Mouse (Mus musculus): ENCODE data around the gene Bend5.
A peak's percentile ranks its signal among the peaks of the same experiment; 100 is the strongest.

Bend5 gene

DNA sequence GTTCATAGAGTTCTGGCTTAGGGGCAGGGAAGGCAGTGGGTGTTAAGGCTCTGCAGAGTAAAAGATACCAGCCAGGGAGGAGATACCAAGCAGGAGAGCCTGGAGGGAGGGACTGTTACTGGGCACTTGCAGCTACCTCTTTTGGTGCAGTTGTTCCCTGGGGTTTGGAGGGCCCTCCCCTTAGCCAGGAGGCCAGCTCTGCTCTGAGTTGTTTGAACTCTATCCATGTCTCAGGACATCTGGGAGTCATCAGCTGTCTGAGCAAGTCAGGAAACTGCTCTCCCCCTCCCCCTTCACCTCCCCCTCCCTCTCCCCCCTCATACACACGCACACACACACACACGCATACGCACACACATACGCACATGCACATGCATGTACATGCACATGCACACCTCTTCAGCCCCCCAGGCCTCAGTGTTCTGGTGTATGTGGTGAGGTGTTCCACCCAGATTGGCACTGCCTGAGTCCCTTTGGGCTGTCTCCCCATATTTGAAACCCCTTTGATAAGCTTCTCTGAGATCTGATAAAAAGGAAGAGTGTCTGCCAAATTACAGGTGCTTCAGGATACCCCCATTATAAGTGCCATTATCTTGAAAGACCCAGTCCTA is 72.5 kb downstream of the Bend5 start:
- no peak for DNase-seq

DNA sequence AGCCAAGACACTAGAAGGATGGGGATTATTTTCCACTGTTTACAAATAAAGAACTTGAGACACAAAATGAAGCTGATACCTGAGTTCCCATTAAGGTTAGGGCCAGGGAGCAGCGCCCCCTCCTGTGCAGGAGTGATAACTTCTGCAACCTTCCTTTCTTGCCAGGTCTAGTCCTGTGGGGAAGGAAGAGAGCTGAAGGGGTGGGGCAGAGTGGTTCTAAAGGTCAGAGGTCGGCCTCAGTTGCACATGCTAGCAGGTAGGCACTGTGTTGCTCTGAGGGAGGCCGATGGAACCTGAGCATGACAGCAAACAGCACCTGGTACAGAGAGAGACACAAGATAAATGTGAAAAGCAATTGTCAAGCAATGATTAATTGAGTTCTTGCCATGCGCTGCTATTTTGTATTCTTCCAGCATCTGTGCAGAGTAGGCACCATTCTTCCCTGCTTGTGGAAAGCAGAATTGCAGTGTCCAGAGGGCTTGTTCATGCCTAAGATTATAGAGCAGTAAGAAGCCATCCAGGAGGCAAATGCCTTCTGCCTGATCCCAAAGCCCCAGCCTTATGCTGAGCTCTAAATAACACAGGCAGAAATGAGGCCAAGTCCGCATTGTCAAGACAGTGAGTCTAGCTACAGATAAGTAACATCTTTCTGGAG is 79.1 kb downstream of the Bend5 start:
- peak in 1 of 2 experiments; percentile 18 for DNase-seq

DNA sequence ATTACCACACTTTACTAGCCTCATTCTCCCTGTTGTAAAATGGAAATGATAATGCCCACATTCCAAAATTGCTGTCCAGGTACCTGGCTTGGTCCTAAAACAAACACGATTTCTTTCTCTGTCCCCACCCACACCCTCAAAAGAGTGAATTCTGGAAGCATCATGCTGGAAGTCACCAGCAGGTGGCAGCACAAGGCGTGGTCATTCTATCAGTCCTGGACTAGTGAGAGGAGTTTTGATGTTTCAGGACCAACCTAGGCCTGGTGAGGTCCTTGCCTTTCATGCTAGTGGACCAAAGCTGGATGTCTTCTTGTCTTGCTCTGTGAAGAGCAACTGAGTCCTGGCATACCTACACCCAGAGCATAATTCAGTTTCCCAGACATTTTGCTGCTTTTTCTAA is 81.1 kb downstream of the Bend5 start:
- peak; percentile 49 to 75 for DNase-seq

DNA sequence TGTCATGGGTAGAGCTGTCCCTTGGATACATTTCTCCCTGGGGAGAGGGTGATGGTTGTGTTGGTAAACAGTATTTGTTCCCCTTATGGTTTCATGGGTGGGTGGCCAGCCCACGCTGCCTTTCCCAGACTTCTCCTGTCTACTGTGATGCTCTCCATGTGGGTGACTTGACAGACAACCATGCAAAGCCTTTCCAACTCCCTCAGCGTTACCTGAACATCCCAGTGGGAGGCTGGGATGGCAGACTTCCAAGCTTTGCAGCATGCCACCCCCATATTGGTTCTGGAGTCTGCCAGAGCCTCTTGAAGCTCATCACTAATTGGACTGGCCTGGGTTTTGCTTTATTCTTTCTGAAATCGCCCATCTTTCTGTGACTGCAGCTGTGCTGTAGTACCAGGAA is 83.9 kb downstream of the Bend5 start:
- no peak for DNase-seq

DNA sequence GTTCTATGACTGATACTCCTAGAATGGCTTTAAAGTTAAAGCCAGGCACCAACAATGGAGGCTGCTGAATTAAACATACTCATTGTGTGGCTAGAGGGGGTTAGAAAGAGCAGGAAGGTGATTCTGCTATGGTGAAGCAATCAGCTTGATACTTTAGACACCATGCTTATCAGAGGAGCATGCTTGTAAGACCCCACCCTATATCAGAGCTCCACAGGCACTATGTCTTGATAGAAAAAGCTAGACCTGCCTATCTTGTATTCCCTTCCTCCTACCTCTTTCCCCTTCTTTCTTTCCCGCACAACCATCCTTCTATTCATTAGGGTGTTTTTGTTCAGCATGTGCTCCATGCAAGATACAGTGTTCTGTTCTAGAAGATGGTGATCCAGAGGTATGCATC is 86.6 kb downstream of the Bend5 start:
- DNase-seq, result no peak

DNA sequence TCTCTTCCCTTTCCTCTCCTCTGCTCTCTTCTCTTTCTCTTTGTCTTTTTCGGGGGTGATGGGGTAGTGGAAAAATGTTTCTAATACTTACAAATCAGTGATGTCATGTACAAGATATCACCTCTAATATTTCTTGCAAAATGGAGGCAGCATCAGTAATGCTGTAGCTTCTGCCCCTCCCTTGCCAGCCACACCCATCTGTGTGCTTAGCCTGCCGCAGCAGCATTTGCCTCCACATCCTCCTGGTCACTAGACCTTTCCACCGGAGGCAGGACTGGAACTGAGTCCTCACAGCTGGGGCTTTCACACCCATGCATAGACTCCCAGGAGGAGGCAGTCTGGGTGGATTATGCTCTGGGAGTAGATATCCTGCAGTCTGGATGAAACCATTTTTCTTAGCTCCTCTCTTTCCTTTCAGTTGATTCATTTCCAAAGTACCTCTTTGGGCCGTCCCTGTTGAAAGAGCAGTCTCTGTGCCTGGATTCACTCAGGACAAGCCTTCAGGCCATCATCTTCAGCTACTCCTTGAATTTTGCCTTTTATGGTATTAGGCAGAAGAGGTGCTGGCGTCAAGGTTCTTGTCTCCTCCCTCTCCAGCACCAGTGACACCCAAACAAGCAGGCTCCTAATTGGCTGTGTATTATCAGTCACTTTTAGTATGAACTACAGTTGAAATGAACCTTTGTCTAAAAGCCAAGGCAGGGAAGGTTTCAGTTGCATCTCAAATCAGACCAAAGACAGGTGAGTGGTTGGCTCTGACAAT is 88.3 kb downstream of the Bend5 start:
- no peak for DNase-seq

DNA sequence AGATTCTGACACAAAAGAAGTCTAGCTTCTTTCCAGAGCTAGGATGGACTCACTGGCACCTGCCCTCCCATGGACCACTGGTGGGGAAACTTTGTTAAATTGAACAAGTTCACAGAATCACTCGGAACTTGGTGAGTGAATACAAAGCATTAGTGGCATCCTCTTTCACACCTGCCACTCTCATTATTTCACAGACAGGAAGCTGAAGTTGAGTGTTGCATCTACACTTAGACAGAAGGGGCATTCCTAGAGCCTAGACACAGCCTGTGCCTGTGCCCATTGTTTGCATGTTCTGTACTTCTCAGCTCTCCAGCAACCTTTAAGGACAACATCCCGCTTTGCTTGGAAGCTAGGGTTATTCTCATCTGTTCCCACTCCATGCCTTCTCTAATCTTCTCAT is 90.1 kb downstream of the Bend5 start:
- no peak for DNase-seq
